Mouse (Mus musculus): ENCODE results near the gene Gm8180.
A peak's percentile ranks its signal among the peaks of the same experiment; 100 is the strongest.
"Not testable (repeated sequence)": the region's sequence is repeated elsewhere in the genome, so short reads cannot be mapped to it uniquely, and the experiment has no call there.

The Gm8180 gene

GRCm38 (mm10) chr14:43784645-43785044 is at the start of gene Gm8180:
TSS of gene Gm8180 (minus strand) at chr14:43784745.
- not testable (repeated sequence) for DNase-seq (ENCODE audit: low read depth)

GRCm38 (mm10) chr14:43830385-43830784 is 45.8 kb upstream of the Gm8180 start:
- DNase-seq (ENCODE audit: low read depth): not testable (repeated sequence)

- DNase-seq (ENCODE audit: low read depth): not testable (repeated sequence)
Observed at GRCm38 (mm10) chr14:43824176-43824575, 39.6 kb upstream of the Gm8180 start.

- not testable (repeated sequence) for DNase-seq (ENCODE audit: low read depth)
Observed at GRCm38 (mm10) chr14:43821869-43822268, 37.3 kb upstream of the Gm8180 start.

GRCm38 (mm10) chr14:43812458-43812857 is 27.9 kb upstream of the Gm8180 start:
- peak; percentile 45 for DNase-seq (ENCODE audit: low read depth)

GRCm38 (mm10) chr14:43808142-43808541 is 23.6 kb upstream of the Gm8180 start:
- DNase-seq (ENCODE audit: low read depth): not testable (repeated sequence)

GRCm38 (mm10) chr14:43804435-43804834 is 19.9 kb upstream of the Gm8180 start:
- not testable (repeated sequence) for DNase-seq (ENCODE audit: low read depth)

GRCm38 (mm10) chr14:43796905-43797470 is 12.4 kb upstream of the Gm8180 start:
- not testable (repeated sequence) for DNase-seq (ENCODE audit: low read depth)

GRCm38 (mm10) chr14:43796069-43796904 is 11.7 kb upstream of the Gm8180 start:
- no peak for DNase-seq (ENCODE audit: low read depth)

GRCm38 (mm10) chr14:43793811-43794210 is 9.3 kb upstream of the Gm8180 start:
- DNase-seq (ENCODE audit: low read depth): not testable (repeated sequence)

- DNase-seq (ENCODE audit: low read depth): not testable (repeated sequence)
Observed at GRCm38 (mm10) chr14:43747566-43747965, 37.0 kb downstream of the Gm8180 start, which contains the start of gene Gm6526. TSS of gene Gm6526 (plus strand) at chr14:43747866.
